Mouse (Mus musculus): ENCODE measurements around the gene Rundc3a.

GRCm38 (mm10) chr11:102415034-102415802 lies 22.0 kb downstream of the Rundc3a start:
- TF ChIP-seq POLR2A (IDR thresholded peaks at IDR 0.05; ENCODE audit: borderline replicate concordance, control insufficient read depth, low read depth, low read length) (no peak), CTCF (IDR thresholded peaks at IDR 0.05; ENCODE audit: control insufficient read depth, insufficient read depth, low read length) (no peak)
